Comparison of ENCODE assay signal across 8 mouse cellular contexts in the genomic region with DNA sequence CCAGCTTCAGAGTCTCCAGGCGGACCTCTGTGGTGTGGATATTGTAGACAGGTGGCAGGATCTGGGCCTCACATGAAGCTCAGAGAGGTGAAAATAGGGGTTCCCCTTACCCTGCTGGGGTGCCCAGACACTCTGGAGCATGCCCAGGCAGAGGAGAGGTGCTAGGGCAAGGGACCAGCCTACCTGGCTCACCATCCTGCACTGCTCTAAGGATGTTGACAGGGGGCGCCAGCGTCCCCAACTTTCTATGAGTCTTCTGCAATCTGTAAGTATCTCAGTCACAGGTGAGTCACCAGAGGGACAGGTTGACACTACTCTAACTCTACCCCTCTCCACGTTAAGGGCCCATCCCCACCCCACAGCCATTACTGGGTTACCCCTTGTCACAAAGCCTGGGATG. TPM values are rescaled to one million over a fixed set of nuclear protein-coding genes. Genes with fewer than 3 reads are reported as not detected.
A peak's percentile ranks its signal among the peaks of the same experiment; 100 is the strongest.
DNase-seq lines count a peak whose midpoint lies in the region; ATAC-seq and TF ChIP-seq lines count a peak whose summit lies in the region.

No protein-coding gene starts in this region.

- no peak for TF ChIP-seq POLR2A in cortical plate, adult 2 months (IDR thresholded peaks at IDR 0.05; ENCODE audit: extremely low read depth, insufficient read depth, low read length)

- H3K4me3 ChIP-seq in kidney, embryonic 16.5 days (ENCODE audit: low read length): no peak overlapping the region
- H3K4me3 ChIP-seq in cortical plate, adult 2 months (ENCODE audit: insufficient read depth, low read length): no peak overlapping the region

- no peaks in the 10 kb centered on the region for H3K27me3 ChIP-seq in kidney, embryonic 16.5 days (ENCODE audit: insufficient read depth, low read length)

- peaks cover 32% of the 10 kb centered on the region for H3K4me1 ChIP-seq in kidney, embryonic 16.5 days (ENCODE audit: insufficient read depth, low read length)
- H3K4me1 ChIP-seq in cortical plate, adult 2 months (ENCODE audit: control insufficient read depth, insufficient read depth, low read length): peaks cover 2% of the 10 kb centered on the region; the same call in 1 of the 2 replicates

- peak; percentile 53 for TF ChIP-seq CTCF in cortical plate, adult 2 months (IDR thresholded peaks at IDR 0.05; ENCODE audit: extremely low read depth, insufficient read depth, low read length)

- H3K9ac ChIP-seq in kidney, embryonic 16.5 days (replicated peaks; ENCODE audit: low read length): no peak overlapping the region

- peak; percentile 33 for DNase-seq in adrenal gland, adult 2 months
- no peak for DNase-seq in adrenal gland, postnatal 4 days (ENCODE audit: low spot score in 2 of 2)
- DNase-seq in kidney, adult 11 months: no peak
- DNase-seq in naive thymus-derived CD4-positive, alpha-beta T cell, adult 2 months (ENCODE audit: low read depth): peak; percentile 79
- no peak for DNase-seq in gastrocnemius, postnatal 36 days
- DNase-seq in adrenal gland, postnatal 25 days: no peak

- intact Hi-C loops in gastrocnemius, postnatal 36 days (cut with DNase I): loop anchor here (5.0 kb wide), 1 partner anchor 70 kb away; no protein-coding TSS in a partner anchor

- H3K4me2 ChIP-seq in kidney, embryonic 16.5 days (replicated peaks; ENCODE audit: low read depth, low read length): no peak overlapping the region

- H3K27ac ChIP-seq in kidney, embryonic 16.5 days (ENCODE audit: low read length): peak overlapping the region; percentile 48; the same call in 1 of the 2 replicates
- H3K27ac ChIP-seq in cortical plate, adult 2 months (ENCODE audit: insufficient read depth, low read length): no peak overlapping the region

- ATAC-seq in kidney, embryonic 16.5 days (ENCODE audit: low FRiP score, low TSS enrichment): no peak

- no peaks in the 10 kb centered on the region for H3K9me3 ChIP-seq in kidney, embryonic 16.5 days (ENCODE audit: low read length)

- H3K36me3 ChIP-seq in kidney, embryonic 16.5 days (ENCODE audit: insufficient read depth, low read length): no peaks in the 10 kb centered on the region

- WGBS in kidney, embryonic 16.5 days: 31% methylated on average over 4 of the region's 4 CpGs

RNA-seq across cellular contexts. Expression of a gene that starts 5.4 kb away (rescaled TPM):
- total RNA-seq in adrenal gland, adult 2 months (2021): 10 to 100 TPM; 24.6 to 34.4 TPM
- polyA plus RNA-seq in adrenal gland, adult 2 months (2012; rRNA removed): 35.4 and 45.9 TPM in 2 replicates
- total RNA-seq in adrenal gland, postnatal 4 days (2021): 10 to 100 TPM; 42.1 to 46.3 TPM
- polyA plus RNA-seq in kidney, embryonic 16.5 days (2015; fragmentation: Nextera tagmentation; extraction: Ambion mirVana): 99.1 and 104 TPM in 2 replicates
- 18.2 and 18.9 TPM in 2 replicates for polyA plus RNA-seq in cortical plate, adult 2 months (2012; rRNA removed)
- 1 to 10 TPM; 7.5 to 8.2 TPM for total RNA-seq in gastrocnemius, postnatal 36 days (2021)
- total RNA-seq in adrenal gland, postnatal 25 days (2021): 26.6 and 40.7 TPM in 2 replicates

RNA-seq across cellular contexts. Expression of a gene that starts 17.7 kb away (rescaled TPM):
- total RNA-seq in adrenal gland, adult 2 months (2021): 1 to 10 TPM; 3.5 to 6.1 TPM
- polyA plus RNA-seq in adrenal gland, adult 2 months (2012; rRNA removed): 12.8 and 25.8 TPM in 2 replicates
- total RNA-seq in adrenal gland, postnatal 4 days (2021): 10 to 100 TPM; 15.2 to 18.3 TPM
- 2.2 and 2.5 TPM in 2 replicates for polyA plus RNA-seq in kidney, embryonic 16.5 days (2015; fragmentation: Nextera tagmentation; extraction: Ambion mirVana)
- polyA plus RNA-seq in cortical plate, adult 2 months (2012; rRNA removed): 42.1 and 51.5 TPM in 2 replicates
- 10 to 100 TPM; 18.0 to 19.6 TPM for total RNA-seq in gastrocnemius, postnatal 36 days (2021)
- total RNA-seq in adrenal gland, postnatal 25 days (2021): 7.6 and 8.4 TPM in 2 replicates

RNA-seq across cellular contexts. Expression of a gene that starts 29.0 kb away (rescaled TPM):
- total RNA-seq in adrenal gland, adult 2 months (2021): 10 to 100 TPM; 14.6 to 24.7 TPM
- 165 and 232 TPM in 2 replicates for polyA plus RNA-seq in adrenal gland, adult 2 months (2012; rRNA removed)
- 10 to 100 TPM; 27.1 to 29.2 TPM for total RNA-seq in adrenal gland, postnatal 4 days (2021)
- 29.4 and 30.6 TPM in 2 replicates for polyA plus RNA-seq in kidney, embryonic 16.5 days (2015; fragmentation: Nextera tagmentation; extraction: Ambion mirVana)
- polyA plus RNA-seq in cortical plate, adult 2 months (2012; rRNA removed): 78.2 and 80.2 TPM in 2 replicates
- total RNA-seq in gastrocnemius, postnatal 36 days (2021): 10 to 100 TPM; 12.7 to 13.5 TPM
- total RNA-seq in adrenal gland, postnatal 25 days (2021): 21.7 and 26.8 TPM in 2 replicates

RNA-seq across cellular contexts. Expression of a gene that starts 53.2 kb away (rescaled TPM):
- 10 to 100 TPM; 41.9 to 46.8 TPM for total RNA-seq in adrenal gland, adult 2 months (2021)
- 70.6 and 71.2 TPM in 2 replicates for polyA plus RNA-seq in adrenal gland, adult 2 months (2012; rRNA removed)
- total RNA-seq in adrenal gland, postnatal 4 days (2021): 10 to 100 TPM; 81.9 to 82.9 TPM
- 70.1 and 71.5 TPM in 2 replicates for polyA plus RNA-seq in kidney, embryonic 16.5 days (2015; fragmentation: Nextera tagmentation; extraction: Ambion mirVana)
- 38.8 and 39.6 TPM in 2 replicates for polyA plus RNA-seq in cortical plate, adult 2 months (2012; rRNA removed)
- total RNA-seq in gastrocnemius, postnatal 36 days (2021): 10 to 100 TPM; 16.8 to 20.9 TPM
- 65.9 and 68.8 TPM in 2 replicates for total RNA-seq in adrenal gland, postnatal 25 days (2021)

Comparison
In these comparisons a context has a peak if more than half of its experiments do, and no peak if none do; other contexts are left out.
1. DNase-seq: peak in adrenal gland, adult 2 months (single experiment) and naive thymus-derived CD4-positive, alpha-beta T cell, adult 2 months (single experiment); none in adrenal gland, postnatal 4 days (0 of 2), kidney, adult 11 months (single experiment), gastrocnemius, postnatal 36 days (0 of 2) and adrenal gland, postnatal 25 days (single experiment).